8 mouse cellular contexts compared by ENCODE assay signal in the genomic region with DNA sequence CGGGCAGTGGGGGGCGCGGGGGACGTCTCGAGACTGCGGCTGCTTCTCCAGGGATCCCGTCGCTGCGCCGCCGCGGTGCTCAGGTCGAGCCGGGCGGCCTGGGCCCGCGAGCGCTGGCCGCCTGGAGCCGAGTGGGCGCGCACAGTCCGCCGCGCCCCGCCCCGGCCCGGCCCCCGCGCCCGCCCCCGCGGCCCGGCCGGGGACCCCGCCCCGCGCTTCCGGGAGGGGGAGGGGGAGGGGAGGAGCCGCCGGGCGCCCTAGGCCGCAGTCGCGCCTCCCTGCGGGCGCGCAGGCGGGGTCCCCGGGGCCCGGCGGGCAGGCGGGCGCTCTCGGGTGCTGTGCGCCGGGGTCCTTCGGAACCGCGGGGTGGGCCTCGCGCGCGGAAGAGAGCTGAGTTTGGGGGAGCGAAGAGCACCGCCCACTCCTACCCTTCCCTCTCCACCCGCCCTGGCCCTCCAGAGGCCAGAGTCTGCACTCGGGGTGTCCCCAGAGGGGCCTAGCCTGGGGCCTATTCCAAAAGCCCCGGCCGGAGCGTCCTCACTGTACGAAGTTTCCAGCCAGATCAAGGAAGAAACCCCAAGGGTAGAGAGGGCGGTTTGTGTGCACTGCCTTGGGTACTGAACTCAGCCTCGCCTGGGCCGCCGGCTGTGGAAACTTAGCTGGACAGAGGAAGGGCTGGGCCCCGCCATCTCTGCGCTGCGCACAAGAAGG. TPM values are rescaled to one million over a fixed set of nuclear protein-coding genes. Genes with fewer than 3 reads are reported as not detected.
DNase-seq lines count a peak whose midpoint lies in the region; ATAC-seq lines count a peak whose summit lies in the region.

No protein-coding gene starts in this region.

- H3K9me3 ChIP-seq in intestine, embryonic 16.5 days (ENCODE audit: control insufficient read depth, low read length): no peaks in the 10 kb centered on the region

- H3K27ac ChIP-seq in intestine, embryonic 16.5 days (ENCODE audit: low read length): peak overlapping the region; percentile 96

- H3K27me3 ChIP-seq in intestine, embryonic 16.5 days (replicated peaks; ENCODE audit: control insufficient read depth, insufficient read depth, low read length): no peaks in the 10 kb centered on the region

- intact Hi-C loops in left cerebral cortex, postnatal 36 days (cut with DNase I): loop anchor here (2.0 to 5.0 kb wide), 2 partner anchors 56 to 73 kb away; no protein-coding TSS in a partner anchor

- peak overlapping the region; percentile 98 for H3K9ac ChIP-seq in intestine, embryonic 16.5 days (ENCODE audit: low read depth, low read length)

- peak; percentile 94 for ATAC-seq in intestine, embryonic 16.5 days

- peak overlapping the region; percentile 96 for H3K4me3 ChIP-seq in intestine, embryonic 16.5 days (ENCODE audit: low read length)

- no peaks in the 10 kb centered on the region for H3K36me3 ChIP-seq in intestine, embryonic 16.5 days (ENCODE audit: control insufficient read depth, insufficient read depth, low read length)

- 2% methylated on average over 59 of the region's 79 CpGs for WGBS in intestine, embryonic 16.5 days

- H3K4me1 ChIP-seq in intestine, embryonic 16.5 days (ENCODE audit: control insufficient read depth, insufficient read depth, low read length): peaks cover 21% of the 10 kb centered on the region

- DNase-seq in adrenal gland, adult (ENCODE audit: inconsistent age in 2 of 2, low spot score in 1 of 2): peak; percentile 90 to 96
- peak; percentile 92 for DNase-seq in embryo, embryonic 11 days
- DNase-seq in gastrocnemius, postnatal 4 days (ENCODE audit: low spot score in 2 of 2): peak; percentile 79 to 83
- peak; percentile 72 to 77 for DNase-seq in left cerebral cortex, postnatal 36 days (ENCODE audit: low spot score in 2 of 2)
- peak; percentile 68 for DNase-seq in mesoderm, embryonic 11.5 days (ENCODE audit: low read depth, low spot score)
- DNase-seq in right cerebral cortex, postnatal 25 days: peak; percentile 76
- peak; percentile 78 to 79 for DNase-seq in urinary bladder, postnatal 36 days (ENCODE audit: low spot score in 2 of 2)

- peak overlapping the region; percentile 76 for H3K4me2 ChIP-seq in intestine, embryonic 16.5 days (ENCODE audit: low read depth, low read length)

RNA-seq across cellular contexts. Expression of a gene that starts 0.5 kb away (rescaled TPM):
- total RNA-seq in gastrocnemius, postnatal 4 days (2021): 10 to 100 TPM; 57.8 to 61.6 TPM
- polyA plus RNA-seq in intestine, embryonic 16.5 days (2015; fragmentation: Nextera tagmentation; extraction: Ambion mirVana): 27.3 and 39.7 TPM in 2 replicates
- total RNA-seq in left cerebral cortex, postnatal 36 days (2021): 10 to 100 TPM; 59.9 to 60.6 TPM

Comparison
In these comparisons a context has a peak if more than half of its experiments do, and no peak if none do; other contexts are left out.
1. Peak in every context shown above with its lines: DNase-seq, ATAC-seq, H3K4me3 ChIP-seq and H3K27ac ChIP-seq.